Mouse (Mus musculus) MEL (cell line): ENCODE measurements around the gene Cabcoco1. TPM values are rescaled to one million over a fixed set of nuclear protein-coding genes. Genes with fewer than 3 reads are reported as not detected.

Experiments
- DNase-seq: peaks from one replicate; pipeline ENCODE4 v3.0.0; 2011; ENCODE audit warnings: low read depth, low spot score
- H3K27ac ChIP-seq: 2 replicates; pipeline ENCODE4 v1.5.1; 2012; ENCODE audit warnings: low read depth, mild to moderate bottlenecking, control low read depth, low read length, moderate library complexity; ENCODE audit not compliant: control insufficient read depth
- H3K27me3 ChIP-seq, 2 experiments: fragments of 150-350 bp in 1 of 2; sonication (generic) in 1 of 2; 2 replicates each; pipeline ENCODE4 v1.6.1; 2012; ENCODE audit warnings: low read length in 2 of 2, mild to moderate bottlenecking in 2 of 2, improper control_type of control experiment in 1 of 2, moderate library complexity in 1 of 2; ENCODE audit not compliant: insufficient read depth in 2 of 2, control insufficient read depth in 1 of 2
- H3K36me3 ChIP-seq, 2 experiments: 2 replicates each; pipeline ENCODE4 v1.6.1; 2012 to 2014; ENCODE audit warnings: low read length in 2 of 2, improper control_type of control experiment in 1 of 2, inconsistent platforms in 1 of 2, mild to moderate bottlenecking in 1 of 2; ENCODE audit not compliant: insufficient read depth in 2 of 2, control insufficient read depth in 1 of 2
- H3K4me1 ChIP-seq, 2 experiments: fragments of 150-350 bp in 1 of 2; sonication (generic) in 1 of 2; 2 replicates each; pipeline ENCODE4 v1.6.1; 2012; ENCODE audit warnings: low read length in 2 of 2, improper control_type of control experiment in 1 of 2, mild to moderate bottlenecking in 1 of 2; ENCODE audit not compliant: insufficient read depth in 2 of 2, control insufficient read depth in 1 of 2
- H3K4me3 ChIP-seq, 2 experiments: fragments of 150-350 bp in 1 of 2; sonication (generic) in 1 of 2; 2 replicates each; pipeline ENCODE4 v1.5.1; 2012; ENCODE audit warnings: low read depth in 2 of 2, low read length in 2 of 2, mild to moderate bottlenecking in 2 of 2, moderate library complexity in 2 of 2, control low read depth in 1 of 2, improper control_type of control experiment in 1 of 2; ENCODE audit not compliant: control insufficient read depth in 1 of 2, insufficient read depth in 1 of 2
- H3K79me2 ChIP-seq: 2 replicates; pipeline ENCODE4 v1.6.1; 2012; ENCODE audit warnings: mild to moderate bottlenecking, low read length, moderate library complexity; ENCODE audit not compliant: control insufficient read depth, poor library complexity, insufficient read depth
- H3K9ac ChIP-seq: 2 replicates; pipeline ENCODE4 v1.6.1; 2012; ENCODE audit warnings: low read depth, mild to moderate bottlenecking, control low read depth, low read length, moderate library complexity; ENCODE audit not compliant: control insufficient read depth, poor library complexity, severe bottlenecking
- H3K9me3 ChIP-seq: fragments of 150-350 bp; sonication (generic); replicated peaks from 2 replicates; pipeline ENCODE4 v1.6.1; 2012; ENCODE audit warnings: mild to moderate bottlenecking, low read length, improper control_type of control experiment, moderate library complexity; ENCODE audit not compliant: insufficient read depth
- BHLHE40 ChIP-seq: IDR thresholded peaks from 2 replicates; pipeline ENCODE4 v1.6.1; 2012; ENCODE audit warnings: low read depth, mild to moderate bottlenecking, inconsistent platforms, low read length, improper control_type of control experiment, borderline replicate concordance
- CHD2 ChIP-seq: IDR thresholded peaks from 2 replicates; pipeline ENCODE4 v1.6.1; 2011; ENCODE audit warnings: low read length, improper control_type of control experiment
- CTCF ChIP-seq, 3 experiments: IDR thresholded peaks in 2 of 3; conservative IDR thresholded peaks in 1 of 3; 2 replicates each; pipeline ENCODE4 v1.5.1; 2011 to 2012; ENCODE audit warnings: low read length in 3 of 3, low read depth in 2 of 3, mild to moderate bottlenecking in 2 of 3, improper control_type of control experiment in 1 of 3, inconsistent platforms in 1 of 3, mixed read lengths in 1 of 3, moderate library complexity in 1 of 3; ENCODE audit not compliant: control insufficient read depth in 1 of 3, insufficient read depth in 1 of 3, poor library complexity in 1 of 3, severe bottlenecking in 1 of 3
- E2F4 ChIP-seq: IDR thresholded peaks from 2 replicates; pipeline ENCODE4 v1.6.1; 2011; ENCODE audit warnings: low read depth, low read length, improper control_type of control experiment, borderline replicate concordance
- ETS1 ChIP-seq: IDR thresholded peaks from 2 replicates; pipeline ENCODE4 v1.6.1; 2012; ENCODE audit warnings: low read depth, mild to moderate bottlenecking, inconsistent platforms, low read length, improper control_type of control experiment, moderate library complexity
- GABPA ChIP-seq: IDR thresholded peaks from 2 replicates; pipeline ENCODE4 v1.6.1; 2012; ENCODE audit warnings: low read depth, mild to moderate bottlenecking, inconsistent platforms, low read length, improper control_type of control experiment, moderate library complexity
- MAZ ChIP-seq: IDR thresholded peaks from 2 replicates; pipeline ENCODE4 v1.6.1; 2012; ENCODE audit warnings: low read depth, mild to moderate bottlenecking, inconsistent platforms, low read length, improper control_type of control experiment
- MEF2A ChIP-seq: IDR thresholded peaks from 2 replicates; pipeline ENCODE4 v1.6.1; 2014; ENCODE audit warnings: low read depth, mild to moderate bottlenecking, inconsistent platforms, low read length, improper control_type of control experiment; ENCODE audit not compliant: poor library complexity, insufficient replicate concordance, severe bottlenecking; ENCODE audit errors: extremely low read depth
- MXI1 ChIP-seq: IDR thresholded peaks from 2 replicates; pipeline ENCODE4 v1.6.1; 2011; ENCODE audit warnings: mild to moderate bottlenecking, low read depth, low read length, improper control_type of control experiment
- NELFE ChIP-seq: IDR thresholded peaks from 2 replicates; pipeline ENCODE4 v1.6.1; 2011; ENCODE audit warnings: low read depth, low read length, improper control_type of control experiment
- NRF1 ChIP-seq: IDR thresholded peaks from 2 replicates; pipeline ENCODE4 v1.6.1; 2014; ENCODE audit warnings: low read depth, mild to moderate bottlenecking, inconsistent platforms, low read length, improper control_type of control experiment, moderate library complexity; ENCODE audit not compliant: poor library complexity, insufficient read depth, severe bottlenecking
- POLR2A ChIP-seq, 2 experiments: IDR thresholded peaks; 2 replicates each; pipeline ENCODE4 v1.6.1; 2011 to 2012; ENCODE audit warnings: low read length in 2 of 2, mild to moderate bottlenecking in 2 of 2, control low read depth in 1 of 2, improper control_type of control experiment in 1 of 2, low read depth in 1 of 2, moderate library complexity in 1 of 2; ENCODE audit not compliant: control insufficient read depth in 1 of 2, insufficient read depth in 1 of 2, poor library complexity in 1 of 2
- POLR2AphosphoS2 ChIP-seq: IDR thresholded peaks from 2 replicates; pipeline ENCODE4 v1.6.1; 2011; ENCODE audit warnings: low read length, improper control_type of control experiment
- POLR2AphosphoS5 ChIP-seq: IDR thresholded peaks from 2 replicates; pipeline ENCODE4 v1.6.1; 2012; ENCODE audit warnings: low read depth, borderline replicate concordance, mild to moderate bottlenecking, inconsistent platforms, low read length, moderate library complexity, mixed read lengths
- SIN3A ChIP-seq: IDR thresholded peaks from 2 replicates; pipeline ENCODE4 v1.6.1; 2012; ENCODE audit warnings: low read length, improper control_type of control experiment, inconsistent platforms
- SMC3 ChIP-seq: IDR thresholded peaks from 2 replicates; pipeline ENCODE4 v1.6.1; 2011; ENCODE audit warnings: low read depth, low read length, improper control_type of control experiment
- TAL1 ChIP-seq: IDR thresholded peaks from 2 replicates; pipeline ENCODE4 v1.6.1; 2012; ENCODE audit warnings: mild to moderate bottlenecking, inconsistent platforms, low read length, moderate library complexity, mixed read lengths
- TCF12 ChIP-seq: IDR thresholded peaks from 2 replicates; pipeline ENCODE4 v1.6.1; 2014; ENCODE audit warnings: low read depth, mild to moderate bottlenecking, inconsistent platforms, low read length, improper control_type of control experiment, moderate library complexity
- UBTF ChIP-seq: IDR thresholded peaks from 2 replicates; pipeline ENCODE4 v1.6.1; 2012; ENCODE audit warnings: low read depth, mild to moderate bottlenecking, inconsistent platforms, low read length, improper control_type of control experiment, moderate library complexity, borderline replicate concordance; ENCODE audit not compliant: insufficient read depth
- USF2 ChIP-seq, 2 experiments: IDR thresholded peaks; 2 replicates each; pipeline ENCODE4 v1.6.1; 2011 to 2012; ENCODE audit warnings: improper control_type of control experiment in 2 of 2, low read length in 2 of 2, borderline replicate concordance in 1 of 2, inconsistent platforms in 1 of 2, low read depth in 1 of 2, mild to moderate bottlenecking in 1 of 2; ENCODE audit not compliant: insufficient read depth in 1 of 2
- ZC3H11A ChIP-seq: IDR thresholded peaks from 2 replicates; pipeline ENCODE4 v1.6.1; 2012; ENCODE audit warnings: low read depth, mild to moderate bottlenecking, inconsistent platforms, low read length, improper control_type of control experiment
- ZMIZ1 ChIP-seq: IDR thresholded peaks from 2 replicates; pipeline ENCODE4 v1.6.1; 2012; ENCODE audit warnings: low read depth, mild to moderate bottlenecking, inconsistent platforms, low read length, improper control_type of control experiment, moderate library complexity
- polyA plus RNA-seq, 2 experiments: library from polyadenylated mRNA; stranded (reverse) in 1 of 2; unstranded in 1 of 2; fragments of >175 nt in 1 of 2; fragments of >200 nt in 1 of 2; gene quantifications; 2 replicates each; pipeline versions ENCODE4 v1.2.1 to v1.2.4; 2012; ENCODE audit warnings: low replicate concordance in 2 of 2, low read depth in 1 of 2; ENCODE audit not compliant: insufficient read length in 2 of 2, insufficient read depth in 1 of 2, missing spikeins in 1 of 2
- total RNA-seq: library from RNA; depleted of rRNA; stranded (reverse); fragments of 300-350 nt; gene quantifications from 2 replicates; pipeline ENCODE4 v1.2.3, GENCODE M21; 2012

Cabcoco1 gene
- total and polyA plus RNA-seq, 3 experiments, result not detected

DNA sequence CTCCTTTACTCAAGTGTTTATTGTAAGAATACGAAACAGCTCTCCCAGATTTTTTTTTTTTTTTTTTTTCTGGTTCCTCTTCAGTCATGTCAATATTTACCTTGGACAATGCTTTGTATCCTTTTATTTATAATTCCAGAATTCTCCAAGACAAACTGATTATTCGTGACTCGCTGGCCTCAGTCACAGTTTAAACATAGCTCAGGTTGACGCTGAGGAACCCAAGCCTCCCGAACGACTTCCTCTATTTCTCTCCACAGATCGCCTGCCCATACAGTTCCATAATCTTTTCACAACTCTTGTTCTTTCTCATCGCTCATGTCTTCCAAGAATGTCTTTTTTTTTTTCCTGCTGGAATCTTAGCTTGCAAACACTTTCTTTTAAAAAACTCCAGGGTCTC, 144.9 kb downstream of the Cabcoco1 start:
- Histone ChIP-seq H3K9ac (no peak overlapping the region), H3K4me1 (no peaks in the 10 kb centered on the region), H3K4me3 (no peak overlapping the region), H3K79me2 (no peaks in the 10 kb centered on the region), H3K36me3 (no peaks in the 10 kb centered on the region), H3K27me3 (no peaks in the 10 kb centered on the region), H3K9me3 (no peaks in the 10 kb centered on the region), H3K27ac (no peak overlapping the region)
- TF ChIP-seq SIN3A (no peak), CHD2 (no peak), SMC3 (no peak), ZMIZ1 (no peak), POLR2A (IDR thresholded peaks at IDR 0.05; ENCODE audit: control insufficient read depth in 1 of 2, insufficient read depth in 1 of 2, low read depth in 1 of 2, low read length in 2 of 2, poor library complexity in 1 of 2) (no peak), MAZ (no peak), NELFE (no peak), TCF12 (no peak), BHLHE40 (no peak)
- no peak for DNase-seq

DNA sequence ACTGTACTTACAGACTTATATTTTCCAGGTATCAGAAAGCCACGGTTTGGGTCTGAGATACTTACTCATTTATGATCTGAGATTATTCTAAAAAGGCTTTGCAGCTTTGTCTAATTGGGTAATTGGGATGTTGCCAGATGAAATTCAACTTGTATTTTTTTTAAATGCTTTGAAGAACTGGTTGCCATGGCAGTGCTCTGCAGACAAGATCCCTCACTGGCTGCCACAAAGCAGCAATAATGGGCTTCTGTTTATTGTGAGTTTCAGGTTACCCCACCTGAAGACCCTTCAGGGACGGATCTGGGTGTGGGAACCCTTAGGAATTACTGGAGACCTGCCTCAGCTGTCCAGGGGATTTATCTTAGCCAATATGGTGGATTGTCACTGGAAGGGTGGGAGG, 145.6 kb downstream of the Cabcoco1 start:
- no peak for TF ChIP-seq MXI1
- no peak for TF ChIP-seq BHLHE40
- no peak for TF ChIP-seq MEF2A
- no peak for TF ChIP-seq USF2 (IDR thresholded peaks at IDR 0.05; ENCODE audit: borderline replicate concordance in 1 of 2, insufficient read depth in 1 of 2, low read depth in 1 of 2, low read length in 2 of 2)
- no peak for TF ChIP-seq TAL1
- TF ChIP-seq UBTF, result no peak
- TF ChIP-seq ETS1, result no peak
- no peak for TF ChIP-seq NRF1
- TF ChIP-seq E2F4, result no peak
- no peak for TF ChIP-seq CTCF (IDR thresholded peaks at IDR 0.05 in 2 of 3, conservative IDR thresholded peaks at IDR 0.05 in 1 of 3; ENCODE audit: control insufficient read depth in 1 of 3, insufficient read depth in 1 of 3, low read depth in 2 of 3, low read length in 3 of 3, poor library complexity in 1 of 3, severe bottlenecking in 1 of 3)
- no peak for TF ChIP-seq POLR2AphosphoS2
- TF ChIP-seq ZC3H11A, result no peak
- no peak for TF ChIP-seq GABPA
- TF ChIP-seq POLR2AphosphoS5, result no peak
- TF ChIP-seq POLR2A (IDR thresholded peaks at IDR 0.05; ENCODE audit: control insufficient read depth in 1 of 2, insufficient read depth in 1 of 2, low read depth in 1 of 2, low read length in 2 of 2, poor library complexity in 1 of 2), result no peak
- H3K9ac ChIP-seq, result no peak overlapping the region
- no peaks in the 10 kb centered on the region for H3K79me2 ChIP-seq
- H3K36me3 ChIP-seq, result no peaks in the 10 kb centered on the region
- no peaks in the 10 kb centered on the region for H3K9me3 ChIP-seq
- H3K4me1 ChIP-seq, result no peaks in the 10 kb centered on the region
- DNase-seq, result no peak
- H3K4me3 ChIP-seq, result no peak overlapping the region
- no peaks in the 10 kb centered on the region for H3K27me3 ChIP-seq
- no peak overlapping the region for H3K27ac ChIP-seq
